Mouse (Mus musculus): Measurements from ENCODE around the gene Dsp. TPM values are rescaled to one million over a fixed set of nuclear protein-coding genes. Genes with fewer than 3 reads are reported as not detected.

The Dsp gene
- total RNA-seq (2015; ENCODE audit: low replicate concordance): not detected in 2 replicates
- not detected in 2 replicates for total RNA-seq (2017; ENCODE audit: low replicate concordance)

- no peak for ATAC-seq (replicated peaks; ENCODE audit: low FRiP score, poor library complexity, severe bottlenecking)
Observed at GRCm38 (mm10) chr13:38151069-38151588, at the start of gene Dsp. Gene Dsp (plus strand): TSS chr13:38151294.

DNA sequence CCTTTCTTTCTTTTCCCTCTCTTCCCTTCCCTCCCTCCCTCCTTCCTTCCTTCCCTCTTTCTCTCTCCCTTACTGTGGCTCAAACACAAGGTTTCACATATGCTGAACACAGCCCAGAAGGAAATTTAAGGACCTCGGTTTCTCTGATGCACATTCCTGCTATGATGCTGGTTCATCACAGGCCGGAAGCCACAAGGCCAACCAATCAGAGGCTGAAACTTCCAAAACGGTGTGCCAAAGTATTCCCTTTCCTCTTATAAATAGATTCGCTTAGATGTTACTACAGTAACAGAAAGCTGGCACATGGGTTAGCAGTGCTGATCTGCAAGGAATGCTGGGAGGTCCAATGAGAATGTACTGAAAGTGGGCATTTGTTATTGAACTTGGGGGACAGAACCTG is 47.7 kb upstream of the Dsp start:
- ATAC-seq (replicated peaks; ENCODE audit: low FRiP score, poor library complexity, severe bottlenecking): no peak

DNA sequence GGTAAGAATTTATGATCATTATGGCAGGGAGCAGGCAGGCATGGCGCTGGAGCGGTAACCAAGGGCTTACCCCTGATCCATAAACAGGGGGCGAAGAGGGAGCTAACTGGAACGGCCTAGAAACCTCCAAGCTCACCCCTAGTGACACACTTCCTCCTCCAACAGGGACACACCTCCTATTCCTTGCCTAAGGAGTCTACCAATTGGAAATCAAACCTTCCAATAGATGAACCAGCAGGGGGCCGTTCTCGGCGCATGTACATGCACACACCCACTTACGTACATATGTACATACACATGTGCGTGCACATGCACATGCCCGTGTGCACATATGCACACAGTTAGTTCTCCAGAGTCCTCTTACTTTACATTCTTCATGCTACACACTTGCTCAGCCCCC is 46.6 kb upstream of the Dsp start:
- no peak for ATAC-seq (replicated peaks; ENCODE audit: low FRiP score, poor library complexity, severe bottlenecking)

DNA sequence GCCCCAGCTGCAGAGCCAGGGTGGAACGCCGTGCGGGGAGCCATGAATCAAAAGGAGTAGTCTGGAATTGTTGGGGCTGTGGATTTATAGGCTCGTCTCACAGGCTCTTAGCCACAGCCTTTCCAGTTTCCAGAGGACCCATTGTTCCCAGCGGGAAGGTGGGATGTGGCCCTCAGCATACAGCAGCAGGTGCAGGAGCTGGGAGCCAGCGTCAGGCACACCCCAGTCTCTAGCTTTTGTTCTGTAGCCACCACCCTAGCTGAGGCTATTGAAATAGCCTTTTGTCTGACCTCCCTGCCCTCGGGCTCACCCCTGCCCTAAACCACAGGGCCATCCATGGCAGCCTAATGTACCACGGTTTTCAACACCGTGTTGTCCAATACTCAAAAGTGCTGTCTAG is 42.0 kb upstream of the Dsp start:
- ATAC-seq (replicated peaks; ENCODE audit: low FRiP score, poor library complexity, severe bottlenecking): no peak

GRCm38 (mm10) chr13:38122321-38122720 is 28.8 kb upstream of the Dsp start:
- no peak for ATAC-seq (replicated peaks; ENCODE audit: low FRiP score, poor library complexity, severe bottlenecking)

DNA sequence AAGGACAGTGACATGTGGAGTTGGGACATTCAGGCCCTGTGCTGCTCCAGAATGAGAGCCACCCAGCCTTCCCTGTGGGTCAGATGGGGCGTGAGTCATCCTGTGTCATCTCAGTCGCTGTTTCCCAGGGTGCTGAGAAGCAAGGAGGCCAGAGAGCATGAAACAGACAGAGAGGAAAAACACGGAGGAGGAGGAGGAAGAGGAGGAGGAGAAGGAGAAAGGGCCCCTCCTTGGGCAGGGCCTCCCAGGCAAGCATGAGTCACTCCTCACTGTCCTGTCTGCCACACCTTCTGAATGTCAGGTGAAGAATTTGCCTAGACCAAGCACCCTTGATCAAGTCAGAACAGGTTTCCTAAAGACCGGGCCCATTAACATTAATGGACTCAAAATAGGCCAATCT is 27.4 kb upstream of the Dsp start:
- ATAC-seq (replicated peaks; ENCODE audit: low FRiP score, poor library complexity, severe bottlenecking): no peak

GRCm38 (mm10) chr13:38127683-38128082 is 23.4 kb upstream of the Dsp start:
- ATAC-seq (replicated peaks; ENCODE audit: low FRiP score, poor library complexity, severe bottlenecking): no peak

- ATAC-seq (replicated peaks; ENCODE audit: low FRiP score, poor library complexity, severe bottlenecking): no peak
Observed at GRCm38 (mm10) chr13:38128246-38128645, 22.8 kb upstream of the Dsp start.

- no peak for ATAC-seq (replicated peaks; ENCODE audit: low FRiP score, poor library complexity, severe bottlenecking)
Observed at GRCm38 (mm10) chr13:38129492-38129891, 21.6 kb upstream of the Dsp start.

DNA sequence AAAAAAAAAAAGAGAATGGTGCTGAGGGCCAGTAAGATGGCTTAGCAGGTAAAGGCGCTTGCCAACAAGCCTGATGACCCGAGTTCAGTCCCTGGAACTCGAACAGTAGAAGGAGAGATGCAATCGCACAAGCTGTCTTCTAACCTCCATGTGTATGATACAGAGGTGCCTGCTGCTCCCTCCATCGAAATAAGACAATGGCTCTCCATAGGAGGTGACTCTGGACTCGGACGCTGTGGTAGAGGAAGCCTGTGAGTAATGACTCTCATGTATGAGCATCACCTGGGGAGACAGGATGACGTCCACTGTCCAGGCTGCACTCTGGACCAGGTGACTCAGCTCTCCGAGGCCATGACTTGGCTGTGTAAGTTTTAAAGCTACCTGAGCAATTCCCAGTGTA is 21.0 kb upstream of the Dsp start:
- no peak for ATAC-seq (replicated peaks; ENCODE audit: low FRiP score, poor library complexity, severe bottlenecking)

DNA sequence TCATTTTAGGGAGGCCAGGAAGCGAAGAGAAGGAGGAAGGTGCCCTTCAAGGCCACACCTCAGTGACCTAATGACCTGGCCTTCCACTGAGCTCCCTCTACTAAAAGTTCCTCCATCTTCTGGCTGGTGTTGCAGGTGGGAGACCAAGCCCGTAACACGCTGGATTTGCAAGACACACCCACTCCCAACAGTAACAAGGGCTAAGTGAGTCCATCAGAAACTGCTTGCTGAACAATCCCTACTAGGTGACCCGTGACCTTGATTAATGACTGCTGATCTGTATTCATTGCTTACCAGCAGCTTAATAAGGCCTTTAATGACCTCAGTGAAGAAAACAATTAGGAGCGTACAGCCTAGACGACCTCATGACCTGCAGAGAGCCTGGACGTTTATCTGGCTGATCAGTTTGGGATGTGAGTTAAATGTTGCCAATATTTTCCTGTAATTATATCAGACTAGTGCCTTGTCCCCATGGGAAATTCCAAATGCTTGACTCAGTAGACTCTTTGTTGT is 18.0 kb upstream of the Dsp start:
- no peak for ATAC-seq (replicated peaks; ENCODE audit: low FRiP score, poor library complexity, severe bottlenecking)

GRCm38 (mm10) chr13:38140521-38140920 is 10.6 kb upstream of the Dsp start:
- no peak for ATAC-seq (replicated peaks; ENCODE audit: low FRiP score, poor library complexity, severe bottlenecking)

DNA sequence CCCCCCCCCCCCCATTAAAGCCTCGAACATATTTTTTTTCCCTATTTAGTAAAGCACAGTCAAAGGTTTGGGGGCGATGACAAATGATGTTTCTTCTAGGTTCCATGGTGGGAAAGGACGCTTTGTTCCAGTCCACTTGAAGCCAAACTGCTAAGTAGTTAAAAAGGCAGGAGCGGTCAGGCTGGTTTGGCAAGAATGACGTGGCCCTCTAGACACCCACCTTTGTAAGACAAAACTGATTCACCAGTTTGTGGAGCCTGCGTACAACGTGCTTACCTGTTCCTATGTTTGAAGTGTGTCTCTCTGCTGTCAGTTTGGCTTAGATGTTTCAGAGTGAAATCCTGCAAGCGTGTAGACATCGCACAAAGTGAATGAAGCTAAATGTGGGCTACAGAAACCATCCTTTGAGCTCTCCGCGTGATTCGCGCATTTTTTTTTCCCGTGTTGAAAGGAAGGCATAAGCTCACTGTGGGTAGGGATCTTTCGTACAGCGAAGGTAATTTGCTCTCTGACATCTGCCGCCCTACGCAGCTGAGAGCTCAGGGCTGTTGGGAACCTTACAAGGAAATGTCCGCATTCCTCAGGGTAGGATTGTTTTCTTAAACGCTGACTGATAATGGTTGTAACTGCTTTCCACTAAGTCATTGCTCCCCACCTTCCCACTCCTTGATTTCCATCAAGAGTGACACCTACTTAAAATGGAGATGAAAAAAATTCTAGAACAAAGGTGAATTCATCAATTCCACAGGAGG is 6.0 kb upstream of the Dsp start:
- no peak for ATAC-seq (replicated peaks; ENCODE audit: low FRiP score, poor library complexity, severe bottlenecking)

- ATAC-seq (replicated peaks; ENCODE audit: low FRiP score, poor library complexity, severe bottlenecking): no peak
Observed at GRCm38 (mm10) chr13:38148348-38148747, 2.7 kb upstream of the Dsp start.

DNA sequence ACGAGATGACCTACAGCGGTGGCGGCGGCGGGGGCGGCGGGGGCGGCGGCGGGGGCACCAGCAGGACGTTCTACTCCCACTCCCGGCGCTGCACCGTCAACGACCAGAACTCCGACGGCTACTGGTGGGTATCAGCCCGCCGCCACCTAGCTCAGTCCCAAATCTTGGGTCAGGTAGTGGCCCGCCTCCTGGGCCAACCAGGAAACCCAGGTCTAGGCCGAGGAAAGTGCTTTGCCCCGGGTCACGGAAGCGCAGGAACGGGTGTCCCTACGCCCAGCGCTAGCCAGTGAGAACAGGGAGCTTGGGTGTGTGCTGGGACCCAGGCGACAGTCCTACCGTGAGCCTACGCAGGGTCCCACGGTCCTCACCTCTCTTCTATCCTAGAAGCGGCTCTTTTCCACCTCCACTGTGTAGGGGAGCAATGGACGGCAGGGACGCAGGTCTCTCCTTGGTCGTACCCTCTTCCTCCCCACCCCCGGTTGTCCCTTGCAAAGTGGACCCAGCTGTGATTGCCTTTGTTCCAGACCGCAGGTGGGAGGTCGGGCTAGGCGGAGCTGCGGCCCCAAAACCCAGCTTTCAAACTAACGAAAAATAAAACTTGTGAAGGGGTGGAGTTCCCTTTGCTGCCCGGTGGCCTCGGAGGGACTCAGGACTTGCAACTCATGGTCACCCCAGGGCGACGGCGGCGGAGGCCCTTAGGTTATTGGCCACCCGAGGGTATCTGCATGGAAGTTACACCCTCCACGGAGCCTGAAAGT is 756 bp downstream of the Dsp start:
- ATAC-seq (replicated peaks; ENCODE audit: low FRiP score, poor library complexity, severe bottlenecking): 0 out of 2 replicates have a peak, but pooled peaks have one; percentile 25

GRCm38 (mm10) chr13:38152429-38153035 is 1.4 kb downstream of the Dsp start:
- no peak for ATAC-seq (replicated peaks; ENCODE audit: low FRiP score, poor library complexity, severe bottlenecking)

DNA sequence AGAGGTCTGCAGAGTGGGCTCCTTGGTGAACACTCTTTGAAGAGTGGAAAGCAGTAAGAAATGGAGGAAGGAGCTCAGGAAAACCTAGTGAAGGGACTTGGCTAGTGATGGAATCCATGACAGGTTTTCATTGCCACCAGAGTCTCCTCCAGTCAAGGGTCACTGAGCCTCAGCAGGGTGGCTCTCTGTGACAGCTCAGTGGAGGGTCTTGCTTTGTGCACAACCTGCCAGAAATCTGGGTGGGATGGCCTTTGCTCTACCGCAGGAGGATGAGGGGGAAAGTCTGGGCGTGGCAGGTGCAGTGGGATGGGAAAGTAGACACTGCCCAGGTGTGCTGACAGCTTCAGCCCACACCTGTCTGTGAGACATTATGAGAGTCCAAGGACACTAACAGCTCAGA is 4.4 kb downstream of the Dsp start:
- no peak for ATAC-seq (replicated peaks; ENCODE audit: low FRiP score, poor library complexity, severe bottlenecking)

GRCm38 (mm10) chr13:38157635-38158034 is 6.5 kb downstream of the Dsp start:
- no peak for ATAC-seq (replicated peaks; ENCODE audit: low FRiP score, poor library complexity, severe bottlenecking)

DNA sequence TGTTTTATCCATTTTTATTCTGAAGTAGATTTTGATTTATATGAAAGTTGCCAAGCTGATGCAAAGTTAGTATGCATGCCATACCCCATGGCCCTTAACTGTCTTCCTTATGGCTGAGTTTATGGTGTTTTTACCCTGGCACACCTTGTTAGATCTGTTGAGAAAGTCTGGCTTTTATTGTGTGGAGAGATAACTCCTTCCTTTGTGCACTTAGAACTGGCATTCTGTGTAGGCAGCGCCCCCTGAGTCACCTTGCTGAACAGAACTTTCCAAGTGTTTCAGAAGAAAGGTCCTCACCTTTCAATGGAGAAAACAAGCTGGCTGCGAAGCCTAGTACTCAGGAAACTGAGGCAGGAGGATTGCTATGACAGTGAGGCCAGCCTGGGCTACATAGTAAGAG is 10.9 kb downstream of the Dsp start:
- ATAC-seq (replicated peaks; ENCODE audit: low FRiP score, poor library complexity, severe bottlenecking): no peak

DNA sequence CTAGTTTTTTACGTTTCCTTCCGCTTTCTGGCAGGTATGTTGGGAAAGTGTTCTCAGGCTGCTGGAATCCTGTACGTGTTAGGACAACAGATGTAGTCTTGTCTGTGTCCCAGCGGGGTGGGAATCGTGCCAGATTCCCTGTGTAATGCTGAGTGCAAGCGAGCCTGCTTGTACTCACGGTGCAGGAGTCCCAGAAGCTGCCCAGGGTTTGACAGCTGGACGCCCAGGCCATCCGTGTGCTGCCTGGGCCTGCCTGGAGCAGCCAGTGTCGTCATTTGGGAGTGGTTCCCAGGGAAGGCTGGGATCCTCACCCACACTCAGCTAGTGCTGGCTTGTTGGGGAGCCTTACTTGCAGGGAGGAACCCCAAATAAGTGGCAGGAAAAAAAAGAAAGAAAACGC is 11.6 kb downstream of the Dsp start:
- ATAC-seq (replicated peaks; ENCODE audit: low FRiP score, poor library complexity, severe bottlenecking): no peak
